Mouse (Mus musculus) hindbrain, embryonic 11.5 days (tissue): ENCODE results near the gene Rab13. TPM values are rescaled to one million over a fixed set of nuclear protein-coding genes. Genes with fewer than 3 reads are reported as not detected.

Experiments
- ATAC-seq: fragments of 200-750 bp; cut with Nextera tagmentation; 2 replicates; pipeline ENCODE4 v1.8.0; 2017; ENCODE audit warnings: mild to moderate bottlenecking, moderate TSS enrichment, moderate library complexity; ENCODE audit not compliant: low FRiP score
- DNase-seq: peaks from one replicate; pipeline ENCODE4 v3.0.0-alpha.2; 2015; ENCODE audit warnings: low spot score
- H3K27ac ChIP-seq: fragments of 300-500 bp; sonication (generic); 2 replicates; pipeline ENCODE4 v1.5.1; 2014; ENCODE audit warnings: mild to moderate bottlenecking, low read depth, low read length
- H3K27me3 ChIP-seq: fragments of 300-500 bp; sonication (generic); 2 replicates; pipeline ENCODE4 v1.6.1; 2014; ENCODE audit warnings: mild to moderate bottlenecking, low read length, moderate library complexity, mixed read lengths; ENCODE audit not compliant: control insufficient read depth, insufficient read depth
- H3K36me3 ChIP-seq: fragments of 300-500 bp; sonication (generic); 2 replicates; pipeline ENCODE4 v1.6.1; 2014; ENCODE audit warnings: mild to moderate bottlenecking, low read length, moderate library complexity, mixed read lengths; ENCODE audit not compliant: control insufficient read depth, insufficient read depth
- H3K4me1 ChIP-seq: fragments of 300-500 bp; sonication (generic); replicated peaks from 2 replicates; pipeline ENCODE4 v1.6.1; 2014; ENCODE audit warnings: low read length, mixed read lengths; ENCODE audit not compliant: control insufficient read depth, insufficient read depth
- H3K4me2 ChIP-seq: fragments of 300-500 bp; sonication (generic); replicated peaks from 2 replicates; pipeline ENCODE4 v1.6.1; 2014; ENCODE audit warnings: mild to moderate bottlenecking, low read depth, low read length
- H3K4me3 ChIP-seq: fragments of 300-500 bp; sonication (generic); 2 replicates; pipeline ENCODE4 v1.5.1; 2014; ENCODE audit warnings: low read depth, low read length
- H3K9ac ChIP-seq: fragments of 300-500 bp; sonication (generic); 2 replicates; pipeline ENCODE4 v1.6.1; 2014; ENCODE audit warnings: low read depth, low read length
- H3K9me3 ChIP-seq: fragments of 300-500 bp; sonication (generic); 2 replicates; pipeline ENCODE4 v1.6.1; 2016; ENCODE audit warnings: low read length; ENCODE audit not compliant: control insufficient read depth
- WGBS: fragments of 180-500 bp; shearing (Covaris S2); extraction: QIAGEN DNeasy Blood & Tissue Kit; methylation state at CpG from one replicate; pipeline ENCODE4 v1.1.7; 2014; 5-methylcytosine and 5-hydroxymethylcytosine counted together
- polyA plus RNA-seq: library from polyadenylated mRNA; unstranded; fragments of >200 nt; fragmentation: Nextera tagmentation; extraction: Ambion mirVana; gene quantifications from 2 replicates; pipeline ENCODE4 v1.2.1, GENCODE M21; 2014

Rab13 gene
- polyA plus RNA-seq, 1 experiment from 2014 or later = 15.5 TPM

DNA sequence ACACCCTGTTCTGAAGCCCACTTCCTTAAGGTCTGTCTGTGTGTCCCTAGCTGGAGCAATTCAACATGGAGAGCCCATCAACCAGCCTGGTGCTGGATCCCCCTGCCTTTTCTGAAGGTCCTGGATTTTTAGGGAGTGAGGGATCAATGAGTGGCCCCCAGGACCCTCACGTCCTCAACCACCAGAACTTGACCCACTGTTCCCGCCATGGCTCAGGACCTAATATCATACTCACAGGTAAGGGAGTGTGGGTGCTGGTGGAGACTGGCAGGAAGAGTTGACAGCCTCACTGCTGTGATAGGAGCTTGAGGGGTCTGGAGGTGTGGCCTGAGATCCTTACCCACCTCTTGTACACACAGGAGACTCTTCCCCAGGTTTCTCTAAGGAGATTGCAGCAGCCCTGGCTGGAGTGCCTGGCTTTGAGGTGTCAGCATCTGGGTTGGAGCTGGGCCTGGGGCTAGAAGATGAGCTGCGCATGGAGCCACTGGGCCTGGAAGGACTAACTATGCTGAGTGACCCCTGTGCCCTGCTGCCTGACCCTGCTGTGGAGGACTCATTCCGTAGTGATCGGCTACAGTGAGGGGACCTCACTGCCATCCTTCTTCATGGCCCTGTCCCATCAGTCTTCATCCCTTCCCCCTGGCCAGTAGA is 49.8 kb downstream of the Rab13 start:
- DNase-seq (no peak), ATAC-seq (no peak)
- peaks cover 10% of the 10 kb centered on the region; the same call in 1 of the 2 replicates for H3K36me3 ChIP-seq
- H3K27me3 ChIP-seq = no peaks in the 10 kb centered on the region
- 0 out of 2 replicates have a peak, but pooled peaks cover 3% of the 10 kb centered on the region for H3K4me1 ChIP-seq
- H3K27ac ChIP-seq = no peak overlapping the region
- no peaks in the 10 kb centered on the region for H3K9me3 ChIP-seq
- no peak overlapping the region for H3K4me2 ChIP-seq
- no peak overlapping the region for H3K4me3 ChIP-seq
- no peak overlapping the region for H3K9ac ChIP-seq
- WGBS = 92% methylated on average over 5 of the region's 5 CpGs

GRCm38 (mm10) chr3:90264687-90265033 is 51.2 kb downstream of the Rab13 start:
- H3K27ac ChIP-seq = peak overlapping the region; percentile 93; the same call in 1 of the 2 replicates
- H3K9ac ChIP-seq = no peak overlapping the region

DNA sequence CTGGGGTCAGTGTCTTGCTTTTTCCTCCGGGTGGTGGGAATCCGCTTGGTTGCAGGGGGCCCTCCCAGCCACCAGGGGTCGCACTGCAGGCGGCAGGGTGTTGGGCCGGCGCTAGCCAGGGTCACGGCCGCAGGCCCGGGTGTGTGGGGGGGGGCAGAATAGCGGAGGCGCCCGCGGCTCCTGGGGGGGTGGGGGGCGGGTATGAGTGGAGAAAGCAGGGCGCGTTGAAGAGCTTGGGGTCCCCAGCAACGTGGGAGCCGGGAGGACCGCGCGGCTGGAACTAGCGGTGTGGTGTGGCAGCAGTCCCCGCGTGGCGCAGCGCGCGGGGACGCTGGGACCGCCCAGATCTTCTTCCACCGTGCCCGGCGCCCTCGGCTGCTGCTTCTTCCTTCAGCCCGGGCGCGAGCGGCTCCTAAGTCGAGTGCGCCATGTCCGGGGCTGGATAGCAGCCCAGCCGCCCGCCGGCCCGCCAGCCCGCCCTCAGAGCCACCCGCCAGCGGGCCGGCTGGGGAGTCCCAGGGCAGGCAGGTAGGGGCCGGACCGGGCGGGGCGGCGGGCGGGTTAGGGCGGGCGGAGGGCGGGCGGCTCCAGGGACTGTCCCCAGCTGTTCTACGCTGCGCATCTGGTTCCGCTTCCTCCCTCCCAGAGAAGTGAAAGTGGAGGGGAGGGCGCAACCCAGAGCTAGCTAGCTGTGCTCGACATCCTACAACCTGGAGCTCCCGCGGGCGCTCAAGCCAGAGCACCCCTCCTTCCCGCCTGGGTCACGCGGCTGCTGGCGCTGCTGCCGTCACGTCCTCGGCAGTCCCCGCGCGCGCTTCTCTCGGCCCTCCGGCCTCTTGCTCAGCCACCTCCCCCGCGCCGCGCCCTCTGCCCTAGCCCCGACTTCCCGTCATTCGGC is 51.8 kb downstream of the Rab13 start, which contains the start of gene Dennd4b:
Gene Dennd4b (plus strand): TSS at position 152 of the 898 bp plus-strand sequence.
- Histone ChIP-seq H3K36me3 (0 out of 2 replicates have a peak, but pooled peaks cover 2% of the 10 kb centered on the region), H3K4me3 (peak within 1 kb of the TSS; percentile 91), H3K9me3 (no peaks in the 10 kb centered on the region), H3K9ac (peak within 1 kb of the TSS; percentile 94), H3K4me2 (peak within 1 kb of the TSS; percentile 83), H3K27ac (peak within 1 kb of the TSS; percentile 93), H3K4me1 (0 out of 2 replicates have a peak, but pooled peaks cover 3% of the 10 kb centered on the region), H3K27me3 (no peaks in the 10 kb centered on the region)
- ATAC-seq (peak; percentile 89), DNase-seq (peak; percentile 92)
- under 1% methylated on average over 50 of the region's 87 CpGs for WGBS

More at GRCm38 (mm10) chr3:90264687-90265033, 51.2 kb downstream of the Rab13 start:
- DNase-seq (no peak), ATAC-seq (no peak)
- no peaks in the 10 kb centered on the region for H3K9me3 ChIP-seq
- H3K36me3 ChIP-seq = peaks cover 6% of the 10 kb centered on the region; the same call in 1 of the 2 replicates
- H3K4me1 ChIP-seq = 0 out of 2 replicates have a peak, but pooled peaks cover 3% of the 10 kb centered on the region
- H3K4me2 ChIP-seq = peak overlapping the region; percentile 83
- H3K27me3 ChIP-seq = no peaks in the 10 kb centered on the region
- peak overlapping the region; percentile 91 for H3K4me3 ChIP-seq
- 36% methylated on average over 10 of the region's 10 CpGs for WGBS

DNA sequence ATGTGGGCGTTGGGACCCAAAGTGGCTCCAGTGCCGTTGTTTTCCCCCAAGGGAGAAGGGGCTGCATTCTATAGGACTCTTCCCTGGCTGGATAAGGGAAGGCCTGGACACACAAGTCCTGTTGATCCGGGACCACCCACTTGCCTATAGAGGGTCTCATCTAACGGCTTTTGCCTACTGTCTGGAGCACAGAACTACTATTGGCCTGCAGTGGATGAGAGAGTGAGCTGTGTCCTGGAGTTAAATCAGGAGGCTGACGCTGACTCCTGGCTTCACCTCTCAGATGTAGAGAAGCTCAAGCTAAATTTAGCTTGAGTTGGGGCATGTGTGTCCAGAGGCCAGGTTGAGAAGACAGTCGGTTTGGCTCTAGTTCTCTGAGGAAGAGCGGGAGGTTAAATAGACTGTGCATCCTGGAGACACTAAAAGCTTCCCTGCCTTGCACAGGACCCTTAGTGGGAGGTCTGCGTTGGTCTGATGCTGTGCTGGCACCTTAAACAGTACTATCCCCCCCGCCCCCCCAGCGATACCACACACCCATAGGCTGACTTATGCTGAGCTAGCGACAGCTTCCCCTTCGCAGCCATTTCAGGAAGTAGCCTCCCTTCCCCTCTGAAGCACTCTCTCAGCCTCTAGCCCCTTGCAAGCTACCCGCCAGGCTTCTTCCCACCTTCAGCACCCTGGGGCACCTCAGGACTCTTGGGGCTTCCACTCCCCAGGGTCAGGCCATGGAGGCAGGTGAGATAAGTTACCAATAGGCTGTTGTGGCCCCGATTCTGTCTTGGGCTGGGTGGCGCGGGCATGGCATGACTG is 52.6 kb downstream of the Rab13 start:
- ATAC-seq (peak; percentile 53; the same call in 1 of the 2 replicates), DNase-seq (peak; percentile 4)
- Histone ChIP-seq H3K9ac (peak overlapping the region; percentile 94), H3K9me3 (no peaks in the 10 kb centered on the region), H3K4me2 (peak overlapping the region; percentile 83), H3K27ac (peak overlapping the region; percentile 93), H3K4me3 (peak overlapping the region; percentile 91), H3K4me1 (0 out of 2 replicates have a peak, but pooled peaks cover 3% of the 10 kb centered on the region), H3K36me3 (no peaks in the 10 kb centered on the region), H3K27me3 (no peaks in the 10 kb centered on the region)
- 23% methylated on average over 16 of the region's 16 CpGs for WGBS

DNA sequence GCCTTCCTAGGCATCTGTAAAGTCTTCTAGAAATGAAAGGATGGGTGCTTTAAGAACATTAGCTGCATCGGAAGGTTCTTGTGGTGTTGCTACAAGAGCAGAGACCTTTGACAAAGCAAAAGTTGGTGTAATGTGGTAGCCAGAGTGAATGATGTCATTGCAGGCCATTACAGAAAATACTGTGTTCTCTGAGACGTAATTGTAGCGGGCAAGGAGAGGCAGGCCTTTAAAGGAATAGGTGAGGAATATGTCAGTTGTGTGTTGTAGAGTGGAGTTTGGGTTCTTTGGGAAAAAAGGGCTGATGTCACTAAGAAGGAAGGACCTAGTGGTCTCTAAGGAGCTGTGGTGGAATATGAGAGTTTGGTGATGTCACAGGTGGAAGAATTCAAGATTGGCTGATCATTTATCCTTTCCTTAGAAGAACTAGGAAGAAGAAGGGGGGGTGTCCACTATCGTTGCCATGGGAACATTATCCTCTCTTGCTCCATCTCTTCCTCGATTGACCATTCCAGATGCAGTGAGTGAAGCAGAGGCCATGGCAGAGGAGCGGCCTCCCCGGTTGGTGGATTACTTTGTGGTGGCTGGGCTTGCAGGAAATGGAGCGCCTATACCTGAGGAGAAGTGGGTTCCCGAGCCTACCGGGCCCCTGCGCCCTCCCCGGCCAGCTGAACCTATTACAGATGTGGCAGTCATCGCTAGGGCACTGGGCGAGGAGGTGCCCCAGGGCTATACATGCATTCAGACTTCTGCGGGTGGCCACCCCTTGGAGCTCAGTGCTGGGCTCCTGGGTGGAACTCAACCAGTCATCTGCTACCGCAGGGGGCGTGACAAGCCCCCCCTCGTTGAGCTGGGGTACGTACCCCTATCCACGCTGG is 53.6 kb downstream of the Rab13 start:
- no peak overlapping the region for H3K4me3 ChIP-seq
- H3K9me3 ChIP-seq = no peaks in the 10 kb centered on the region
- ATAC-seq = no peak
- H3K27ac ChIP-seq = no peak overlapping the region
- 0 out of 2 replicates have a peak, but pooled peaks cover 3% of the 10 kb centered on the region for H3K4me1 ChIP-seq
- no peak for DNase-seq
- H3K27me3 ChIP-seq = no peaks in the 10 kb centered on the region
- H3K36me3 ChIP-seq = no peaks in the 10 kb centered on the region
- no peak overlapping the region for H3K4me2 ChIP-seq
- 93% methylated on average over 20 of the region's 20 CpGs for WGBS
- H3K9ac ChIP-seq = no peak overlapping the region

DNA sequence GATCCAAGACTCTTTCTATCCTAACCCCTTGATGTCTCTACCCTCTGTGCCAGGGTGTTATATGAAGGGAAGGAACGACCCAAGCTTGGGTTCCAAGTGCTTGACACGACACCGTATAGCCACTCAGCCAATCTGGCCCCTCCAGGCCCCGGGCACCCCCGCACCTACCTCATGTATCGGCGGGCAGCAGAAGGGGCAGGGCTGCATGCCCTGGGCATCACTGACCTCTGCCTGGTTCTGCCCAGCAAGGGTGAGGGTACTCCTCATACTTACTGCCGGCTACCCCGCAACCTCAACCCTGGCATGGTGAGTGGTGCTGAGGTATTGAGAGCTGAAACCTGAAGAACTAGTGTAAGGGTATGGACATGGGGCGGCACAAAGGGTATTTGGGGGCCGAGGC is 54.7 kb downstream of the Rab13 start:
- no peaks in the 10 kb centered on the region for H3K36me3 ChIP-seq
- H3K9ac ChIP-seq = no peak overlapping the region
- ATAC-seq = no peak
- 0 out of 2 replicates have a peak, but pooled peaks cover 3% of the 10 kb centered on the region for H3K4me1 ChIP-seq
- no peaks in the 10 kb centered on the region for H3K27me3 ChIP-seq
- 98% methylated on average over 11 of the region's 11 CpGs for WGBS
- H3K4me3 ChIP-seq = no peak overlapping the region
- no peak for DNase-seq
- no peak overlapping the region for H3K27ac ChIP-seq
- no peak overlapping the region for H3K4me2 ChIP-seq
- no peaks in the 10 kb centered on the region for H3K9me3 ChIP-seq

DNA sequence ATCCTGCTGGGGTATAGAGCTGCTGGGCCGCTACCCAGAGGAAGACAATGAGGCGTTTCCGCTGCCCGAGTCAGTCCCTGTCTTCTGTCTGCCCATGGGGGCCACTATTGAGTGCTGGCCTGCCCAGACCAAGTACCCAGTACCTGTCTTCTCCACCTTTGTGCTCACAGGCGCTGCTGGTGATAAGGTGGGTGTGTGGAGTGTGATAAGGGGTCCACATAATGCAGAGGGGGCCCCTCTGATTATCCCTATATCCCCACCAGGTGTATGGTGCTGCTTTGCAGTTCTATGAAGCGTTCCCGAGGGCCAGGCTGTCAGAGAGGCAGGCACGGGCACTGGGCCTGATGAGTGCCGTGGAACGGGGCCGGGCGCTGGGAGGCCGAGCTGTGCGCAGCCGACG is 55.5 kb downstream of the Rab13 start:
- WGBS = 91% methylated on average over 16 of the region's 16 CpGs
- no peaks in the 10 kb centered on the region for H3K36me3 ChIP-seq
- no peak overlapping the region for H3K4me3 ChIP-seq
- H3K9me3 ChIP-seq = no peaks in the 10 kb centered on the region
- no peak overlapping the region for H3K27ac ChIP-seq
- ATAC-seq (no peak), DNase-seq (no peak)
- H3K4me1 ChIP-seq = 0 out of 2 replicates have a peak, but pooled peaks cover 3% of the 10 kb centered on the region
- H3K27me3 ChIP-seq = no peaks in the 10 kb centered on the region
- H3K9ac ChIP-seq = no peak overlapping the region
- H3K4me2 ChIP-seq = no peak overlapping the region
